Mouse (Mus musculus): Measurements from ENCODE around the gene Zbtb34. TPM values are rescaled to one million over a fixed set of nuclear protein-coding genes. Genes with fewer than 3 reads are reported as not detected.

The Zbtb34 gene
- 10 to 100 TPM; 17.4 to 18.7 TPM for total RNA-seq (2021)
- long read RNA-seq, partial matches to known transcripts = 0 of 2 reads
- long read RNA-seq, other reads (novel, unspliced or antisense) = 1 of 2 reads

DNA sequence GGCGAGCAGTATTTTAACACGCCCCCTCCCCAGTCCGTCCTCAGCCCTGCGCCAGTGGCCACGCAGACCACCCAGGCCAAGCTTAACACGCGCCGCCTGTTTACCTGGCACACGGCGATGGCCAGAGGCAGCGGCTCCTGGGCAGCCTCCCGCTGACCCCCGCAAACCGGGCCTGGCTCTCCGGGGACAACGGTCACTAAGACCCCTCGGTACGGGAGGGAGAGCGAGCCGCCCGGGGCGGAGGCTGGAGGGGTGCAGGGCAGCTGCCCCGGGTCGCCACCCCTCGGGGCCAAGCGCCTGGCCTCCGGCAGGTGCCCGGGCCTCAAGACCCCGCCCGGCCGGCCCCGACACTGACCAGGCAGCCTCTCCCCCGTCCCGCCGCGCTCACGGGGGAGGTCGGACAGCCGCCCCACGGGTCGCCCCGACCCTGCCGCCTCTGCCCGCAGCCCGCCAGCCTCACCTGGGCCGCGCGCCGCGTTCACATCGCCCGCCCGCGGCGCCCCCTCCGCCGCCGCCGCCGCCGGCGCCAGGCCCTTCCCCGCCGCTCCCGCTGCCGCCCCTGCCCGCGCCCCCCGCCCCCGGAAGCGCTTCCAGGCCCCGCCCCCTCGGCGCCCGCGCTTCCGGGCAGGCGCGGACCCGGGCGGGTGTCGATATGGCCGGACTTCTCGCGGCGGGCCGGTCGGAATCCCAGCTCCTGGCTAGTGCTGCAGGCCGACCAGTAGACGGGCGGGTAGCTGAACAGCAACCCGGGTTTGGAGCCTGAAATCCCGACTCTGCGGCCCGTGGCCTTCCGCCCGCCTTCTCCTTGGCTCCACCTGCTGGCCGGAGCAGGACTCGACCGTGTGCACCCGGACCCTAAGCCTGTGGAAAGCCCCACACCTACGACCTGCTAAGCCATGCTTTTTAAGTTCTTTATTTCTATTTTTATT, at the start of gene Zbtb34:
TSS of gene Zbtb34 (minus strand) at position 554 of the 929 bp plus-strand sequence.
- peak; percentile 61 to 75 for DNase-seq (ENCODE audit: low spot score in 2 of 2)

DNA sequence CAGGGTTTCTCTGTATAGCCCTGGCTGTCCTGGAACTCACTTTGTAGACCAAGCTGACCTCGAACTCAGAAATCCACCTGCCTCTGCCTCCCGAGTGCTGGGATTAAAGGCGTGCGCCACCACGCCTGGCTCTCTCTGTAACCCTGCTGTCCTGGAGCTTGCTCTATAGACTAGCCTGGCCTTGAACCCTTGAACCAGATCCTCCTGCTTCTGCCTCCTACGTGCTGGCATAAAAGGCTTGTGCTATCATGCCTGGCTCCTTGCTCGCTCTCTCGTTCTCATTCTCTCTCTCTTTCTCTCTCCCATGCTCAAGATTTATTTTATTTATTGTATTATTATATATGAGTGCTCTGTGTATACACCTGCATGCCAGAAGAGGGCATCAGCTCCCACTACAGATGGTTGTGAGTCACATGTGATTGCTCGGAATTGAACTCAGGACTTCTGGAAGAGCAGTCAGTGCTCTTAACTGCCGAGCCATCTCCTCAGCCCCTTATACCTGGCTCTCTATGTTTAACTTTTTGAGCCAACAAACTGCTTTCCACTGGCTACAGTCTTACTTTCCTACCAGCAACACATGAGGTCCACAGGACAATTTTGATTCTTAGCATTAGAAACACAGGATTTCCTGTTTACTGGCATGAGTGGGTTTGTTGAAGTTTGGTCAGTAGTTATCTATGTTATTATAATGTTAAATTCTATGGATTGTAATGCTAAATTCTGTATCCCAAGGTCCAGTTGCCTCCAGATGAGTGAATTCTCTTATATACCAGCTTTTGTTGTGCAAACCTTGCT, 47.0 kb upstream of the Zbtb34 start:
- DNase-seq (ENCODE audit: low spot score in 2 of 2) = no peak

DNA sequence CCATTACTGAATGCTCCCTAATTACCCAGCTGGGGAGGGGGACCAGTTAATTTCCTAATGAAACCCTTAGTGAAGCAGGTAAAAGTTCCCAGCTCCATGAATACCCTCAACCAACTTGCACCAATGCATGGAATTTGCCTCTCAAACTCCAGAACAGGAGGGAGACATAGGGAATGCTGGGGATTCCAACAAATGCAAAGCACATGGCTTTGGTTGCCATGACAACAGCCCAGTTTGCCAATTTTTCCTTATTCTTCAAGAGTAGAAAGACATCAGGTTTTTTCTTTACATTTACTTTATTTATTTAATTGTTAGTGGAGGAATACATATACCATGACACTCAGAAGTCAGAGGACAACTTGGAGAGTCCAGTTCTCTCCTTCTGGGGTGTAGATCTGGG, 44.8 kb upstream of the Zbtb34 start:
- DNase-seq (ENCODE audit: low spot score in 2 of 2) = peak in 1 of 2 experiments; percentile 47

DNA sequence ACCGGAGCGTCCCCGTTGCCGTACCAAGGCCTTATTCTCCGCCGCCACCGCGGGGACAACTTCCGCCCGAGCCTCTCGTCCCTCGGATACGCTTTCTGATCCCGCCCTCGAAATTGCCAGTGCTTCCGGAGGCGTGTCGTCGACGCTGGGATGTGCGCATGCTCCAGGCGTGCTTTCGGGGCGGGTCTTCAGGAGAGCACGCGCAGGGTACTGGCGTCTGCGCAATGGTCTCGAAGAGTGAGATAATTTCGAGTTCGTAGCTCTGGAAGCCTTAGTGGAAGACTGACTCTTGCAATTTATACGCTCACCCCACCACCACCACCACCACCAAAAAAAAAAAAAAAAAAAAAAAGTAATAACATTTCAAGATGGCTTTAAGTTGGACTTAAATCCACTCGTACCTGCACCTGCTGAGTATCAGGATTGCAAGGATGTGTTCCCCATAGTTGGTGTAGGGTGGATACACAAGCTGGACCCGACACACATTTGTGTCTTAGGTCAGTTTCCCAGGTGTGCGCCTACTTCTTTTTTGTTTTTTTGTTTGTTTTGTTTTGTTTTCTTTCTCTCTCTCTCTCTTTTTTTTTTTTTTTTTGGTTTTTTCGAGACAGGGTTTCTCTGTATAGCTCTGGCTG, 37.5 kb upstream of the Zbtb34 start, which contains the start of gene Zbtb43:
TSS of gene Zbtb43 (minus strand) at position 94 of the 632 bp plus-strand sequence.
- peak; percentile 96 for DNase-seq (ENCODE audit: low spot score in 2 of 2)

DNA sequence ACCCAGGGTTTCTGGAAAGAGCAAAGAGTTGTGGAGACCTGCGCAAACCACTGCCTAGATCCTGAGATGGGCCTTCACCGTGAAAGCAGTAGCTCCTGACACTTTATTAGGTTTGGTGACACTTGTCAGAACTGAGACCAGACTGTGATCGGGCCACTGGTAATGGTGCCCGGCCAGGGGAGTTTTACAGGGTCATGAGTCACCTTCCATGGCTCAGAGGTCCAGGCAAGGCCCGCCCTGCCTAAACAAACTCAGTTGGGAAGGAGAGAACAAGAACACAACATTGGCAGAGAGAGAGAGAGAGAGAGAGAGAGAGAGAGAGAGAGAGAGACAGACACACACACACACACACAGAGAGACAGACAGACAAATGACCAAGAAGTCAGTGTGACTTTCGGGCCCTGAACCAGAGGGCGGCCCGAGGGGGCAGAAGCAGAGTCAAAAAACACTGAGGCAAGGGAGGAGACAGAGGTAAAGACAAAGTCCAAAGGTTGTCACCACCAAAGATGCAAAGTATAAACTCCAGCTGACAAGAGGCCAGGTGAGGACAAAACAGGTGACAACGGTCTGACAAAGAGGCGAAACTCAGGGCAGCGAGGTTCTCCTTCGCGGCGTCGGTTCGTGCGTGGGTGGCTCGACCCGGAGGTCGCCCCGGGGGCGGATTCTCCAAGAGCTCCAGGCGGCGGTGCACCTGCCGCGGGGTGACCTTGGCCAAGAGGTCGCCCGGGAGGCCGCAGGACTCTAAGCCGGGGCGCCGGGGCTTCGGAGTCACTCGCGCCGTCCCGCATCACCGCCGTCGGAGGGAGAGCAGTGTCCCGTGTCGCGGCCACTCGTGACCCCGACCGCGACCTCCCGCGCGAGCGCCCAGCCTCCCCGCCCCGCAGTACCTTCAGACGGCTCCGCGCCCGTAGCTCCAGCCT, 36.7 kb upstream of the Zbtb34 start:
- no peak for DNase-seq (ENCODE audit: low spot score in 2 of 2)

DNA sequence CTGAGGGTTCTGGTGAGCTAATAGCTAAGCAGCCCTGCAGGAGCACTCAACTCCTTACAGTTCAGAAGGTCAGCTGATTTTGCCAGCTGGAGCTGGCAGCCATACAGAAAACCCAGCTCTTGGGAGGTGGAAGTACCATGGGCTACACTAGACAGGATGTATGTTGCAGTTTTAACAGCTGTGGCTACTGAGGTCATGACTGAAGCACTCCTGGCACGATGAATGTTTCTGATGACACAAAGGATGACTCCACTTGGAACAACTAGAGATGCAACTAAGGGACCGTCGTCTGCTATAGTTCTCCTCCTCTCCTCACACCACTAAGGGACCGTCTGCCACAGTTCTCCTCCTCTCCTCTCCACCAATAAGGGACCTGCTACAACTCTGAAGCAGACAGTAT, 34.8 kb upstream of the Zbtb34 start:
- DNase-seq (ENCODE audit: low spot score in 2 of 2) = no peak

DNA sequence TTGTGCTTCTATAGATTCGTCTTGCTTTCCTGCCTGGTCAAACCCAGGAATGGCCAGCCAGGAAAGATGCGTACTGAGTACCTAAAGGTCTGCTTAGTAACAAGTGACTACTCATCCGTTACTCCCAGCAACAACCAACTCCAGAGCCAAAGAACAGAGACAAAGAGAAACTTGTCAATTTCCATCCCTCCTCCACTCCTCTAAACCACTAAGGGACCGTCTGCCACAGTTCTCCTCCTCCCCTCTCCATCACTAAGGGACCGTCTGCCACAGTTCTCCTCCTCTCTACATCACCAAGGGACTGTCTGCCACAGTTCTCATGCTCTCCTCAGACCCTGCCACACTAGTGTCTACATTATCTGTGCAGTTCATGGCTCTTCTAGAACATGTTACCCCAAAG, 34.1 kb upstream of the Zbtb34 start:
- no peak for DNase-seq (ENCODE audit: low spot score in 2 of 2)

DNA sequence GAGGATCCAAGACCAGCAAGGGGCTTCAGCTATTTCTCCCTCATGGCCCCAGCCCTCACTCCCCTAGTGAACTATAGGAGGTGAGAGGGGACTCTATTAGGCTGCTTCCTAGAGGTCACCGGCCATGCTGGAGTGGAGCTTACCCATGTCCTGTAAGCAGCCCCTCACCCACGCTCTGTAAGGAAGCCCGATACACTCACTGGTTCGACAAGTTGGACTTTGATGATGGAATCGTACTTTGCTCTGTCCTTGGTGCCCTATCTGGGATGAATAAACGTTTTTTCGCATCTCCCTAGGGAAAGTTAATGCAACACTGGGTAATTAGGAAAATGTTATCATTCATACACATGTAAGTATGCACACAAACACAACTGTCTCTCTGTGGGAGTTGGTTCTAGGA, 30.9 kb upstream of the Zbtb34 start:
- DNase-seq (ENCODE audit: low spot score in 2 of 2) = no peak

DNA sequence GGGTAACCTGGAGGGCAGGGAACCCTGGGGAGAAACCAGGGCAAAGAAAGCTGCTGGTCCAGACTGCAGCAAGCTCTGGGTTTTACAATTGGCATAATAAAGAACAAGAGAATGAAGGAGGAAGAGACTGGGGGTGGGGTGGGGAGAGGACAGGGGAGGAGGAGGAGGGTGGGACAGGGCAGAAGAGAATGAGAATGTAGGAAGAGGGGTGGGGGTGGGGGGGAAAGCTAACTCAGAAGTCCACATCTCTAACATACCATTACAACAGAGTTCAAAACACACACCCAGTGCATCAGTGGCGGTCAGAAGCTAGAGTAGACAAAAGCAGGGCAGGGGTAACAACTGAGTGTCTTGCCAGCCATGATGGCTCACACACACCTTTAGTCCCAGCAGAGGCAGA, 29.9 kb upstream of the Zbtb34 start:
- DNase-seq (ENCODE audit: low spot score in 2 of 2) = no peak

DNA sequence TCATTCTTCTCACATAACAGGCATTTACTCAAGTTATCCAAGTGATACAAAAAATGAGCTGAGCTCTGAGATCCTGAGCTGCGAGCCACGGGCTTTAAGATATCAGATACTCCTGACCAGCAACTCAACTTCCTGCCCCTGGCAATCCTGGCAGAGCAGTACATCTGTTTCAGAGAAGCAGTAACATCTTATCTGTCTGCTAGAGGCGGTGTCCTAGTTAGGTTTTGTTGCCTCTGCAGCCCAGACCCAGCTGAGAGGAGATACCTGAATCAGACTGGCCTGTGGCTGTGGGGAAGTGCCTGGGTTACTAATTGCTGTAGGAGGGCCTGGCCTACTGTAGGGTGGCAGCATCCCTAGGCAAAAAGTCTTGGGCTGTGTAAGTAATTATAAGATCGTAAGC, 28.5 kb upstream of the Zbtb34 start:
- DNase-seq (ENCODE audit: low spot score in 2 of 2) = no peak

DNA sequence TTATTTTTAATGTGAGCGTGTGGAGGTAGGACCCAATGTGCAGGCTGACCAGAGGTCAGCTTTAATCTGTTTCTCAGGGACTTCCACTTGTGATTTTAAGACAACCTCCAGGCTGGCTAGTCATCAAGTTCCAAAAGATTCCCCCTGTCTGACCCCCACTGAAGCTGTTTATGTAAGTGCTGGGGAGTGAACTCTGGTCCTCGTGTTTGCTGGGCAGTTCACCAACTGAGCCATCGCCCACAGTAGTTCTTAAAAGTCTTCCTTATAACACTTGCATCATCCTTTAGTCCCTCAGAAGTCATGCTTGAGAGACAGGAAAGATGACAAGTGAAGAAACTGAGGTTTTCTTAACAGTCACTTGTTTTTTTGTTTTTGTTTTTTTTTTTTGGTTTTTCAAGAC, 25.6 kb upstream of the Zbtb34 start:
- DNase-seq (ENCODE audit: low spot score in 2 of 2) = no peak

DNA sequence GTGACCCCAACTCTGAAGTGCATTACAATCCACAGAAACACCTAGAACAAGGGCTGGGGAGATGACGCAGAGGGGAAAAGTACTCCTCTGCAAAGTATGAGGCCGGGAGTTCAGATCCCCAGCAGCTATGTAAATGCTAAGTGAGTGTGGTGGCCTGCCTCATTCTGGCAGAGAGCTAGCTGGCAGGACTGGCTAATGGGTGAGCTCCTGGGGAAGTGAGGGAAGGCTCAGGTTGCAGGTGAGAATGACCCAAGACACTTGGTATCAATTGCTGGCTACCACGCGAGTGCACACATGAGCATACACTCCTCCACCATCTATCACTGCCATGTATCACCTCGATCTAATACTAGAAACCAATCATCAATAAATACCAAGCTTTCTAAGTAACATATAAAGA, 25.1 kb upstream of the Zbtb34 start:
- no peak for DNase-seq (ENCODE audit: low spot score in 2 of 2)

DNA sequence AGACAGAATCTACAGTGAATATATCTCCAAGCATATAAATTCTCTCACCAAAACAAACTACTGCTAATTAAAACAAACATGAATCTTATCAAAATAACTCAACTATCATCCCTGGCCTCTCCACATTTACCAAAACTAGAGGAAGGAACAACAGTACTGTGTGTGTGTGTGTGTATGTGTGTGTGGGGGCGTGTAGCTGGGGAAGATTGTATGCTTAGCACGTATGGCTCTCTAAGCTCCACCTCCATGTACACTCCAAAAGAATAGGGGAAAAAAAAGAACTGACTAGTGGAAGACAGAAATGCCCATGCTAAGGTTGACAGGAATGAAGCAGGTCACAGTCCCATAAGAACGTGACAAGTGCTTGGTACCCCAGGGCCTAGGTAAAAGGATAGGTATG, 24.2 kb upstream of the Zbtb34 start:
- DNase-seq (ENCODE audit: low spot score in 2 of 2) = no peak

DNA sequence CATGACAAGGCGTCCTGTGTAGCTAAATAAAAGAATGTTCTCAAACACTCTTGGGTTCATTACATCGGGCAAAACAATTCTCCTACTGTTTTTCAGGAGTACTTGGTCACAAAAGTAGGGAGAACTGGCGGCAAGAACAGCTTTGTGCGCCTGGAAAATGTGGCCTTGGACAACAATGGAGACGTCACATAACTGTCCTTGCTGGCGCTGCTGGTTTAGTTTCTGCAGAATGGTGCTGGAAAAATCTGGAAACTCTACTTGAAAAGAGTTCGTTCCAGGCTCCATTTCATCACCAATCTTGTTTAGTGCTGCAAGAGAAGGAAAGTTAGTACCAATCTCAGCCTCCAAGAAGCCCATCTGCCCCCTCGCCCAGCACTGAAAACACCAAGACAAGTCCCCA, 23.7 kb upstream of the Zbtb34 start:
- DNase-seq (ENCODE audit: low spot score in 2 of 2) = no peak

DNA sequence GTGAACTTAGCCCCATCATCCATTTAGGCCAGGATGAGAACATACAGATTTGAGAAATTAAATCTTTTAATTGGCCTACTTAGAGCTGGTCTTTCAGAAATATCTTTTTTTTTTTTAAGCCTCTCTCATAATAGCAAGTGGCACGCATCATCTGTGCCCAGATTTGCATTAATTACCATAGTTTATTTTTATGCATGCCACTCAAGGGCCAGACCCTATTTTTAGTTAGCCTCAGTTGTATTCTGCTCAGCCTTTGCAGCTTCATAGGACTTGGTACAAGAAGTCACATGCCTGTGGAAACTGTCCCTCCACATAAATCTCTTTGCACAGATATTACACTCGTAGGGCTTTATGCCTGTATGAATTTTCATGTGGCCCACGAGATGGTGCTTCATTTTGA, 22.4 kb upstream of the Zbtb34 start:
- no peak for DNase-seq (ENCODE audit: low spot score in 2 of 2)

DNA sequence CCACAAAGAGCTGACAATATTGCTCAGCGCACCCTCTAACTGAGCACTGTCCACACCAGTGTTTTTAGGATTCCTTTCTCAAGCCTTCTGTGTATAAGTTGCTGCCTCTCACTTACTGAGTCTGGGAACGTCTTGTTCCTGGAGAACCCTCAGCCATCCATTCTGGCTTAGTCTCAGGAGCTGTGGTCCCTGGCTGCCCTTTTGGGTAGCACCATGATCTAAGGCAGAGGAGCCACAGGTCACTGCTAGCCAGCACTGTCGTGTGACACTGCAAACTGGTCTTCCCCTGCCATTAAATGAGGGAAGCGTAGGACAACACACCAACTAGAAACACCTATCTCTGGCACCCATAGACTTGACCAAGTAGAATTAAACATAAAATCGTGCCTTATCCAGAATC, 21.6 kb upstream of the Zbtb34 start:
- DNase-seq (ENCODE audit: low spot score in 2 of 2) = no peak

DNA sequence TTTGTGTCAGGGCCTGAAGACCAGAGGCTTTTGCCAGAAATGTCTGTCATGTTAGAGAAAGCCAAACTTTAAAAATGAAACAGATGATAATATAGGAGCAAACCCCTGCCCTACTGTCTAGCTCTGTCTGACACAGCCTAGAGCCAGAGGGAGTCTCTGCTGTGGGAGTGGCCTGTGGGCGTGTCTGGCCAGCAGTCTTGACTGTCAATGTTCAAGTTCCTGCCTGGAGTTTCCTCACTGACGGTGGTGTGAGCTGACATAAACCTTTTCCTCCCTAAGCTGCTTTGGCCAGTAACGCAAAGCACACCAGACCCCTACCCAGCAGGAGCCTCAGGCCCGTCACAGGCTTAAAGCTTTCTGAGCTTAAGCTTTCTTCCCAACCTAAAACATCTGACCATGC, 21.0 kb upstream of the Zbtb34 start:
- DNase-seq (ENCODE audit: low spot score in 2 of 2) = no peak

DNA sequence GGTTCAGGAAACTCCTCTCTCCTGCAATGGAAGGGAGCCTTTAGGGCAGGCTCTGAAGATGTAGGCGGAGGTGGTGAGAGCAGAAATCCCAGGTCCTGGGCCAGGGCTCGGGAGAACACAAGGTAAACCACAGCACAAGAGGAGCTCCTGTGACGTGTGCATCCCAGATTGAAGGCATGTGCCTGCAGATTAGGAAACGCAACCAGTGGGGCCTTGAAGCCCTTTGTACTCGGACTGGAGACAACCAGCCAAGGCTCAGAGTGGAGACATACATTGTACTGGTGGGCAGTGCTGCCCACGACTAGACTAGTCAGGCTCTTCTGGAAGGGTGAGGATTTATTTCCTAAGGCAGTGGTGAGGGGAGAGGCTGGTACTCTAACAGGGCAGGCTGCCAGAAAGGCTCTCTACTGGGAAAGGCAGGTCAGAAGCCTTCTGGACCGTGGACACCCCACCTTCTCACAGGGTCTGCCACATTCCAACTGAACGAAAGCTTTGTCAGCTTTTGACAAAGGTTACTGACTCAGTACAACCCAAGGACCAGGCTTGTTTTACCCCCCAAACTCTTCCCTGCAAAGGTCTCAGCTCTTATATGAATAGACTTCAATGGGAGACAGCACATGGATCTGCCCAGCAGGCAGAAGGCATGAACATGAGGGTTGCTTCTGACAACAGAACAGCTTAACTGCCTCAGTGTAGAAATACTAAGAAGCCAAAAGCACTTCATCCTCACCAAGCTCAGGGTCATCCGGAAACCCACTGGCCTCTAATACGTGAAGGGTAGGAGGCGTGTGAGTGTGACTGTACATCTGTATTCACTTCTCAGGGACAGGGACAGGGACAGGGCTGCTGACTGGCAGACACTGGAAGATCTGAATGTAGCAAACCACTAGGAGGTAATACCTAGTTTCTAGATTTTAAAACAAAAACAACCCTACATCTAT, 20.2 kb upstream of the Zbtb34 start:
- no peak for DNase-seq (ENCODE audit: low spot score in 2 of 2)

DNA sequence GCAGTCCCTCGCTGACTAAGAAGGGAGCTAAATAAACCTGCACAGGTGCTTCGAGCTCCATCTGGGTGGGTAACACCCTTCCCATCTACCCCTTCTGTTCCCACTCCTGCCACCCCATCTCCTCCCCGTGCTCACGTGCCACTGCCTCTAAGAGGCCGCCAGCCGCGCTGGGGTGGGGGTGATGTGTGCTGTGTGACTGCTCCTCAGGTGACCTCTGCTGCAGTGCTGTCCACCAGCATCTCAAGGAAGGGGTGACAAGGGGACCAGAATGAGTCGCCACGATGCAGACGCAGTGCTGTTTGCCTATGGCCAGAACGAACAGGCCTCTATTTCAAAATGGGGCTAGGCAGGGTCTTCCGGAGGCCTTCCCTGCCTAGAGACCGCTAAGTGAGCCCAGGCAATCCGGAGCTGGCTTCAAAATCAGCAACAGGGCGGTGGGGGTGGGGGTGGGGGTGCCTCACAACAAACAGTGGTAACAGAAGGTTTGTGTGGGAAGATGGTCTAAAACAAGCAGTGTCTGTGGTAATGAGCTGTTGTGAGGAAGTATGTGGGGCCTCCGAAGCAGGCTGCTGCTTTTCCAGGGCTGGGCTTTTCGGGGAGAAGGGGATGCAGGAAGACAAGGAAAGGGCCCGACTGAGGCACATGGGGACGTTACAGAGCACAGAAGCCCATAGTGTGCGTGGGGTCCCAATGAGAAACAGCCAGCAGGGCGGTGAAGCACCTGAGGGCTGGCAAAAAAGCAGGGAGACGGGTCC, 18.2 kb upstream of the Zbtb34 start:
- no peak for DNase-seq (ENCODE audit: low spot score in 2 of 2)
